8 mouse cellular contexts compared by ENCODE assay signal in the genomic region with DNA sequence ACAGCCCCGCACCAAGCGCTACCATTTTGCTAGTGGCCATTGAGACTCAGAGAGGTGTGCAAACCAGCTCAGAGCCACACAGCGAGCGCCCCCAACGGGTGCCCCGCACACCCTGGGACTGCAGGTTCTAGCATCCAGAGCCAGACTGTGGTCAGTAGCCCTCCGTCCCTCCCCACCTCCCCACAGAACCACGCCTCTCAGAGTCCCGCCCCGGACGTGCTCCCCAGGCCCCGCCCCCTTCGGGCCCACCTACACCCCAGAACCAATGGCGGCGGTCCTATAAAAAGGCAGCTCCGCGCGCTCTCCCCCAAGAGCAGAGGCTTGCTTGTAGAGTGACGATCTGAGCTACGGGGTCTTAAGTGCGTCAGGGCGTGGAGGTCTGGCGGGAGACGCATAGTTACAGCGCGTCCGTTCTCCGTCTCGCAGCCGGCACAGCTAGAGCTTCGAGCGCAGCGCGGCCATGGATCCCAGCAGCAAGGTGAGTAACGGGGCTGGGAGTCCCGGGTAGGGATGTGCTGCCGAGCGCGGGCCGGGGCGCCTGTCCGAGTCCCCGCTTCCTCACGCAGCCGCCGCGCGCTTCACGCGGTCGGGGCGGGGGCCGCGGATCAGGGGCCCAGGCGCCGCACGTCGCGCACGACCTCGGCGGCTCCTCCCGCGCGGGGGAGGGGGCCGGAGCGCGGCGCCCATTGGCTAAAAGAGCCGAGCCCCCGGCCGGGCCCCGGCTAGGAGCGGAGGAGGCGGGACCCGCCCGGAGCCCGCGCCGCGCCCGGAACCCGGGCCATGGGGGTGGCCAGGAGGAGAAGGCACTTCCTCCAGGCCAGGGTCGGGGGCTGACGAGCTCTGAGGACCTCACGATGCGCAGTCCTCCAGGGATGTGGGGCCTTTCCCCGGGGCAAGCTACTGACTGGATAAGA. TPM values are rescaled to one million over a fixed set of nuclear protein-coding genes. Genes with fewer than 3 reads are reported as not detected.
DNase-seq lines count a peak whose midpoint lies in the region; ATAC-seq and TF ChIP-seq lines count a peak whose summit lies in the region.

A gene (plus strand): TSS at position 217 of the 914 bp plus-strand sequence.

- TF ChIP-seq CTCF in gastrocnemius, adult 2 months (IDR thresholded peaks at IDR 0.05) = peak; percentile 41
- TF ChIP-seq CTCF in hindbrain, postnatal 0 days (IDR thresholded peaks at IDR 0.05; ENCODE audit: low read depth) = peak; percentile 58
- TF ChIP-seq CTCF in left cerebral cortex, adult 2 months (IDR thresholded peaks at IDR 0.05) = peak; percentile 60

- H3K27me3 ChIP-seq in hindbrain, postnatal 0 days (ENCODE audit: insufficient read depth, low read length) = no peaks in the 10 kb centered on the region

- peak within 1 kb of the TSS; percentile 96 for H3K27ac ChIP-seq in gastrocnemius, adult 2 months
- peak within 1 kb of the TSS; percentile 75 for H3K27ac ChIP-seq in hindbrain, postnatal 0 days
- H3K27ac ChIP-seq in left cerebral cortex, adult 2 months = peak within 1 kb of the TSS; percentile 99

- H3K9ac ChIP-seq in hindbrain, postnatal 0 days (replicated peaks; ENCODE audit: low read length) = peak within 1 kb of the TSS; percentile 46

- H3K4me2 ChIP-seq in hindbrain, postnatal 0 days (ENCODE audit: low read depth, low read length) = peak within 1 kb of the TSS; percentile 82

- H3K9me3 ChIP-seq in hindbrain, postnatal 0 days (ENCODE audit: low read length) = no peaks in the 10 kb centered on the region

- peak; percentile 92 for ATAC-seq in hindbrain, postnatal 0 days
- ATAC-seq in megakaryocyte, adult 5-6 weeks (ENCODE audit: poor library complexity, severe bottlenecking) = peak; percentile 69

- H3K4me3 ChIP-seq in gastrocnemius, adult 2 months = peak within 1 kb of the TSS; percentile 99
- peak within 1 kb of the TSS; percentile 48 for H3K4me3 ChIP-seq in hindbrain, postnatal 0 days (ENCODE audit: low read length)
- peak within 1 kb of the TSS; percentile 99 for H3K4me3 ChIP-seq in left cerebral cortex, adult 2 months

- DNase-seq in R1 (ENCODE audit: low read depth, low spot score) = peak; percentile 99
- DNase-seq in cerebellum, postnatal 14 days = peak; percentile 93
- peak; percentile 94 for DNase-seq in gastrocnemius, adult 2 months
- peak; percentile 94 for DNase-seq in hindbrain, postnatal 0 days (ENCODE audit: low spot score)
- peak; percentile 88 to 90 for DNase-seq in left cerebral cortex, adult 2 months (ENCODE audit: extremely low spot score in 1 of 2, low spot score in 2 of 2)
- DNase-seq in right cerebral cortex, adult 2 months (ENCODE audit: low spot score in 2 of 2) = peak; percentile 85
- peak; percentile 91 for DNase-seq in urinary bladder, postnatal 14 days (ENCODE audit: low spot score)

- H3K4me1 ChIP-seq in hindbrain, postnatal 0 days (ENCODE audit: insufficient read depth, low read length) = peaks cover 5% of the 10 kb centered on the region; the same call in 1 of the 2 replicates

- intact Hi-C loops in gastrocnemius, adult 2 months (cut with DNase I) = loop anchor here (10.0 kb wide), 1 partner anchor 86 kb away; a partner anchor contains a TSS
- intact Hi-C loops in left cerebral cortex, adult 2 months (cut with DNase I) = loop anchor here (2.0 kb wide), 2 partner anchors 30 to 104 kb away; no protein-coding TSS in a partner anchor

- 3% methylated on average over 78 of the region's 88 CpGs for WGBS in hindbrain, postnatal 0 days

- no peaks in the 10 kb centered on the region for H3K36me3 ChIP-seq in hindbrain, postnatal 0 days (ENCODE audit: insufficient read depth, low read length)

RNA-seq across cellular contexts. Expression of the gene that starts here (rescaled TPM):
- total RNA-seq in gastrocnemius, adult 2 months (2021) = 1 to 10 TPM; 5.1 to 6.3 TPM
- 119 and 120 TPM in 2 replicates for total RNA-seq in hindbrain, postnatal 0 days (2014; rRNA removed)
- polyA plus RNA-seq in hindbrain, postnatal 0 days (2015; fragmentation: Nextera tagmentation; extraction: Ambion mirVana) = 48.8 and 50.6 TPM in 2 replicates
- total RNA-seq in left cerebral cortex, adult 2 months (2021) = 100 to 1,000 TPM in 1 of 2 experiments, 10 to 100 TPM in 1; 92.2 to 127 TPM
- 9.0 and 14.4 TPM in 2 replicates for total RNA-seq in megakaryocyte, adult 5-6 weeks (2015)
- total RNA-seq in megakaryocyte, adult 5-6 weeks (2017) = 14.3 and 18.0 TPM in 2 replicates

Comparison
In these comparisons a context has a peak if more than half of its experiments do, and no peak if none do; other contexts are left out.
1. Peak in every context shown above with its lines: DNase-seq, ATAC-seq, H3K4me3 ChIP-seq and H3K27ac ChIP-seq.
2. H3K4me3 ChIP-seq: peak in every context shown above with its lines; median percentile 99 in gastrocnemius, adult 2 months; 99 in left cerebral cortex, adult 2 months; 48 in hindbrain, postnatal 0 days.